Comparison of ENCODE assay signal across 14 mouse cellular contexts in genomic region chr5:137837110-137837509, GRCm38 (mm10). TPM values are rescaled to one million over a fixed set of nuclear protein-coding genes. Genes with fewer than 3 reads are reported as not detected.
"Had no signal": no experiment of that assay in that cellular context is flagged by ENCODE, and none has a peak within 500 bp of the region (broad histone marks: within the 10 kb centered on the region; RNA-seq: fewer than 3 reads in every experiment).

No protein-coding gene starts in this region.

RNA-seq across cellular contexts. Expression of gene Pilrb1, which starts 20.8 kb away (rescaled TPM):
- total RNA-seq: hindbrain, postnatal 0 days; layer of hippocampus, adult 18-20 months; layer of hippocampus, postnatal 14 days; layer of hippocampus, postnatal 36 days; left cerebral cortex, adult 18-20 months; left cerebral cortex, adult 8-10 months; left cerebral cortex, postnatal 10 days; left cerebral cortex, postnatal 25 days; left cerebral cortex, postnatal 4 days had no signal
- polyA plus RNA-seq: hindbrain, embryonic 11.5 days; hindbrain, embryonic 13.5 days; hindbrain, embryonic 15.5 days; hindbrain, postnatal 0 days; limb, embryonic 13.5 days had no signal

RNA-seq across cellular contexts. Expression of gene Pilrb2, which starts 34.5 kb away (rescaled TPM):
- total RNA-seq: hindbrain, postnatal 0 days; layer of hippocampus, adult 18-20 months; layer of hippocampus, postnatal 14 days; layer of hippocampus, postnatal 36 days; left cerebral cortex, adult 8-10 months; left cerebral cortex, postnatal 10 days; left cerebral cortex, postnatal 25 days; left cerebral cortex, postnatal 4 days had no signal
- polyA plus RNA-seq: hindbrain, embryonic 11.5 days; hindbrain, embryonic 13.5 days; hindbrain, embryonic 15.5 days; hindbrain, postnatal 0 days; limb, embryonic 11.5 days had no signal
